Mouse (Mus musculus) adrenal gland, adult 2 months (tissue): ENCODE data around the gene Kcnk6. TPM values are rescaled to one million over a fixed set of nuclear protein-coding genes. Genes with fewer than 3 reads are reported as not detected.
"Not testable (repeated sequence)": the region's sequence is repeated elsewhere in the genome, so short reads cannot be mapped to it uniquely, and the experiment has no call there.

Source experiments
- DNase-seq: peaks from one replicate; pipeline ENCODE4 v3.0.0; 2021
- polyA plus RNA-seq: library from polyadenylated mRNA; depleted of rRNA; stranded (reverse); fragments of >200 nt; gene quantifications from 2 replicates; pipeline ENCODE4 v1.2.3, GENCODE M21; 2012; rRNA removed
- total RNA-seq, 2 experiments: library from RNA; stranded (reverse); gene quantifications; 2 replicates each; pipeline ENCODE4 v1.2.3; 2021

Gene Kcnk6
- total and polyA plus RNA-seq, 3 experiments, result 1.5 to 12.2 (median 1.7) TPM

DNA sequence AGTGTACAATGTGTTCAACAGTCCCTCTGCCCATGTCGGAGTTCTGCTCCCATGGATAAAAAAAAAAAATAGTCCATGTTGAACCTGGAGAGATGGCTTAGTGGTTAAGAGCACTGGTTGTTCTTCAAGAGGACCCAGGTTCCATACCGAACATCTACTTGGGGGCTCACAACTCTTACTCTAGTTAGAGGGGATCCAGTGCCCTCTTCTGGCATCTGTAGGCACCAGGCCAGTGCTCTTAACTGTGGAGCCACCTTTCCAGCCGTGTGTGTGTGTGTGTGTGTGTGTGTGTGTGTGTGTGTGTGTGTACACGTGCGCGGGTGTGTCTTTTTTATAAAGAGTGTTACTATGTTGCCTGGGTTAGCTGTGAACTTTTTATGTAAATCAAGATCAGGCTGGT lies 29.7 kb downstream of the Kcnk6 start:
- DNase-seq, result no peak

DNA sequence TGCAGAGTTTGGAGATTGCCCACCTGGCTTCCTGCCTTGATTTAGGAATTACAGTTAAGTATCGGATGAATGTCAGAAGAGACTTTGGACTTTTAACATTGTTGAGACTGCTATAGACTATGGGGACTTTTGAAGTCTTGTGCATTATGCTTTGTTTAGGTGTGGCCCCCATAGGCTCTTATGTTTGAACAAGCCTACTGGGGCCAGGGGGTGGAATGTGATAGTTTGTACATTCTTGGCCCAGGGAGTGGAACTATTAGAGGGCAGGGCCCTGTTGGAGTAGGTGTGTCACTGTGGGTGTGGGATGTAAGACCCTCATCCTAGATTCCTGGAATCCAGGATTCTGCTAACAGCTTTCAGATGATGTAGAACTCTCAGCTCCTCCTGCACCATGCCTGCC lies 38.1 kb downstream of the Kcnk6 start:
- DNase-seq, result not testable (repeated sequence)

DNA sequence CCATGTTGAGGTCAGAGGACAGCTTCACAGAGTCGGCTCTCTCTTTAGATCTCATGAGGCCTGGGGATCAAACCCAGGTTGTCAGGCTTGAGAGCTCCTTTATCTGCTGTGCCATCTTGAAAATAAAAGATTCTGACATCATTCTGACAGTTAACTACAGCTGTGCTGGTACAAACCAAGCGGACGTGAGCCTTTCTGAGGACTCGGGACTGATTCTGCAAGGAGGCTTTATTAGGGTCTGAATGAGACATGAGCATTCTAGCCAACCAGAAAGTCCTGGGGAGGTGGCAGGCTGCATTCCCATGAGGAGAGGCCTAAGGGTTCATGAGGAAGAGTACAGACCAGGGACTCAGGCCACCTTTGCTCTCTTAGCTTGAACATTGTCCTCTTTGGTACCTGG lies 51.0 kb downstream of the Kcnk6 start:
- not testable (repeated sequence) for DNase-seq

DNA sequence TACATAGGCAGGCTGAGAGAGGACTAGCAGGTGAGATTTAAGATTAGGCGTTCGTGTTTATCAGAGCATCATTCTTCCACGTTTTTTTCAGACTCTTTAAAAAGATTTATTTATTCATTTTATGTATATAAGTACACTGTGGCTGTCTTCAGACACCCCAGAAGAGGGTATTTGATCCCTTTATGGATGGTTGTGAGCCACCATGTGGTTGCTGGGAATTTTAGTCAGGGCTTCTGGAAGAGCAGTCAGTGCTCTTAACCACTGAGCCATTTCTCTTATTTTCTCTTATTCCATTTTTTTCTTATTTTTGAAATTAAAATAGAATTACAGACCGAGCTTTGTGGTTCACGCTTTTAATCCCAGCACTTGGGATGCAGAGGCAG lies 51.5 kb downstream of the Kcnk6 start:
- DNase-seq, result no peak

DNA sequence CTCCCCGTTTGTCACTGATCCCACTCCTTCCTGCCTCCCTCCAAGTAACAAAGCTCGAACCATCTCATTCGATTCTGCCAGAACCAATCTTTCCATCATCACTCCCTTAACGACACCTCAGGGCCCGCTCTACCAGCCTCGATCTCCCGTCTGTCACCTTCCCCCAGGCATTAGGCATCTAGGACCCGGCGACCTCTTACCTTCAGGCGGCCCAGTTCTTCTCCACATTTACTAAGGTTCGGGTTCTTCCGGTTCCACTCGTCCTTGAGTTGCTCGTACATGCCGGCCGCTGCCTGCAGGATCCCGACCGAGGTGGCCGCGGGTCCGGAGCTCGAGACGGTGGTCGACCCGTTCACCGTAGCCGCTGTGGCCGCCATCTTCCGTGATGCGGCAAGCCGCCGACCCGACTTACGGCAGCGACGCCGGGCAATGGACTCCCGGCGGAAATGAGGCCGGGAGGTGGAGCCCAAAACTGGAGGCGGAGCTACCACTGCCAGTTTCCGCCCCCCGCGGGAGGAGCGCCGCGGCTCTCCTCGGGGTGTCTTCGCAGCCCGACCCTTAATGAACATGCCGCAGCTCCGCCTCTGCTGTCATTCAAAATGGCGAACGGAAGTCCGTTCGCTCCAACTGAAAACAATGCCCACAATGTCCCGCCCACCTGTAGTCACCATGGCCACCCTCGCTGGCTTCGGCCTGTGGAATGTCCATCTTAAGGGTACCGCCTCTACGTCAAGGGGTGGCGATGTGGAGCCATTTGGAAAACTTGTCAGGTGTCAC lies 52.0 kb downstream of the Kcnk6 start, which contains the start of gene Psmd8:
TSS of gene Psmd8 (minus strand) at position 625 of the 777 bp plus-strand sequence.
- peak; percentile 98 for DNase-seq

DNA sequence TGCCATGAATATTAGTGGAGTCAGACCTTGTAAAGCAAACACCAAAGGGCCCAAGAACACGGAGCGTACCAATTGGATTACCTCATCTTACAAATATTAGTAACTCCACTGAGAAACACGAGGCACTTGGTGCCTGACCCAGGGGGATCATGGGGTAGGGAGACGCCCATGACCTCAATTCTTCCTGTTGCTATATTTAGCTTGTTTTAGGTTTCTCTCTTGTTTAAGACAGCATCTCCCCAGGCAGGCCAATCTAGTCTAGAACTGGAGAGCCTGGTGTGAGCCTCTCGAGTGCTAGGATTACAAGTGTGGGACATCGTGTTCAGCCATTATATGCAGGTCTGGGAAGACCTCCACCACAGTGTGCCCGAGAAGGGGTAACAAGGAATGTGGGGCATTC lies 53.0 kb downstream of the Kcnk6 start:
- no peak for DNase-seq

DNA sequence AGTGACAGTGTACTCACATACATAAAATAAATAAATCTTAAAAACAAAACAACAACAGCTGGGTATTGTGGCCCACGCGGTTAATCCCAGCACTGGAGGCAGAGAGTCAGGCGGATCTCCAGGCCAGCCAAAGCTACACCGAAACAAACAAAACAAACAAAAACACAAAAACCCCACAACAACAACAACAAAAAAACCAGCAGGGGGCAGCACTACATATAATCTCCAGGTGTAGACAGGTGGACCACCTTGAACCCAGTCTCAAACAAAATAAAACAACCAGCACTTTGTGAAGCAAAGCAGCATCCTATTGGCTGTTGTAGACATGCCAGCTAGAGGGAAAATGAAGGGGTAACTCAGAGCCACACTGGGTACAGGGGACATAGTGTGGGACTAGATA lies 54.2 kb downstream of the Kcnk6 start:
- DNase-seq, result no peak

DNA sequence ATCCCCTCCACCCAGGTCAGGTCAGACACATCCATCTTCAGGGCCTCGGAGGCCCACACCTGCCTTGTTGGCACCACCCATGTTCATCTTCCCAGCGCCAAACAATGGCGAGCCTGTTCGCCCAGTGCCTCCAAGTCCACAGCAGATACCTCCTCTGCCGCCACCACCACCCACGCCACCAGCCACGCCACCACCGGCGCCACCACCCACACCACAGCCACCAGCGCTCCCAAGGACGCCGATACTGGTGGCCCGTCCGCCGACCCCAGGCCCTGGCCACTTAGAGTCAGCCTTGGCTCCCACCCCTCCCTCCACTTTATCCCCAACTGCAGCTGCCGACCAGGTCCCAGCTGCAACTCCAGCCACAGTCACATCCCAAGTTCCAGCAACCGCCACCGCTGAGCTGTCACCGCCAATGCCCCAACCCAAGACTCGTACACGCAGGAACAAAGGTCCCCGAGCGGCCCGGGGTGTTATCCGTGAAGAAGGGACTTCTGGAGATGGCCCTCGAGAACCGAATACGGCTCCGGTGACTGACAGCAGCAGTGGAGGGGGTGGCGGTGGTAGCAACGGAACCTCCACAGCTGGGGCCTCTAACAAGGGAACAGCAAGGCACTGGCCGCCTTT lies 59.8 kb downstream of the Kcnk6 start:
- DNase-seq, result no peak

Other genes with a start within 250 kb of the Kcnk6 start
- under 1 TPM; 0.12 to 0.14 TPM for gene Ryr1, start 107.3 kb downstream of the Kcnk6 start, total RNA-seq
- 0.10 TPM in 1 of 2 replicates, not detected in the other for gene Ryr1, start 107.3 kb downstream of the Kcnk6 start, polyA plus RNA-seq
- gene Rasgrp4, start 97.7 kb downstream of the Kcnk6 start, total RNA-seq, result 1 to 10 TPM; 1.2 to 1.5 TPM
- gene Rasgrp4, start 97.7 kb downstream of the Kcnk6 start, polyA plus RNA-seq, result 3.2 and 3.9 TPM in 2 replicates
- gene Fam98c, start 76.3 kb downstream of the Kcnk6 start, total RNA-seq, result 10 to 100 TPM in 1 of 2 experiments, 1 to 10 TPM in 1; 9.7 to 12.1 TPM
- gene Fam98c, start 76.3 kb downstream of the Kcnk6 start, polyA plus RNA-seq, result 35.2 and 43.4 TPM in 2 replicates
- gene Ggn, start 62.3 kb downstream of the Kcnk6 start, total RNA-seq, result 1 to 10 TPM; 1.1 to 1.7 TPM
- gene Ggn, start 62.3 kb downstream of the Kcnk6 start, polyA plus RNA-seq, result 3.0 and 3.8 TPM in 2 replicates
- gene Spred3, start 62.1 kb downstream of the Kcnk6 start, total RNA-seq, result 1 to 10 TPM; 5.2 to 7.4 TPM
- 14.4 and 18.0 TPM in 2 replicates for gene Spred3, start 62.1 kb downstream of the Kcnk6 start, polyA plus RNA-seq
- 100 to 1,000 TPM; 194 to 223 TPM for gene Psmd8, start 51.8 kb downstream of the Kcnk6 start, total RNA-seq
- gene Psmd8, start 51.8 kb downstream of the Kcnk6 start, polyA plus RNA-seq, result 102 and 114 TPM in 2 replicates
- gene Catsperg1, start 18.5 kb downstream of the Kcnk6 start, total RNA-seq, result under 1 TPM; 0.52 to 0.73 TPM
- 0.84 and 1.2 TPM in 2 replicates for gene Catsperg1, start 18.5 kb downstream of the Kcnk6 start, polyA plus RNA-seq
- gene Yif1b, start 5.8 kb upstream of the Kcnk6 start, total RNA-seq, result 10 to 100 TPM; 55.2 to 64.5 TPM
- gene Yif1b, start 5.8 kb upstream of the Kcnk6 start, polyA plus RNA-seq, result 162 and 191 TPM in 2 replicates
- 1 to 10 TPM; 2.3 to 4.2 TPM for gene 2200002D01Rik, start 16.0 kb upstream of the Kcnk6 start, total RNA-seq
- gene 2200002D01Rik, start 16.0 kb upstream of the Kcnk6 start, polyA plus RNA-seq, result 2.5 TPM in 2 replicates
- 10 to 100 TPM; 44.3 to 53.9 TPM for gene Spint2, start 49.4 kb upstream of the Kcnk6 start, total RNA-seq
- 61.1 and 90.2 TPM in 2 replicates for gene Spint2, start 49.4 kb upstream of the Kcnk6 start, polyA plus RNA-seq
- gene Ppp1r14a, start 56.8 kb upstream of the Kcnk6 start, total RNA-seq, result 1 to 10 TPM; 5.5 to 9.8 TPM
- 9.2 and 12.1 TPM in 2 replicates for gene Ppp1r14a, start 56.8 kb upstream of the Kcnk6 start, polyA plus RNA-seq
- gene Dpf1, start 71.4 kb upstream of the Kcnk6 start, total RNA-seq, result 1 to 10 TPM; 1.5 to 3.3 TPM
- gene Dpf1, start 71.4 kb upstream of the Kcnk6 start, polyA plus RNA-seq, result 2.9 and 3.1 TPM in 2 replicates